ENCODE assay signal across 1 mouse cellular context in genomic region chr10:61706412-61707375, GRCm38 (mm10).
TF ChIP-seq lines count a peak whose summit lies in the region.

No protein-coding gene starts in this region.

TF ChIP-seq in CH12.LX, 34 proteins besides CTCF, POLR2A, EP300 and RAD21 (continued from another document):
- no peak for TF ChIP-seq TCF12 (IDR thresholded peaks at IDR 0.05; ENCODE audit: low read depth, low read length)
